Mouse (Mus musculus) intestine, embryonic 16.5 days (tissue): ENCODE results near the gene Bdp1. TPM values are rescaled to one million over a fixed set of nuclear protein-coding genes. Genes with fewer than 3 reads are reported as not detected.

Source experiments
- ATAC-seq: fragments of 200-750 bp; cut with Nextera tagmentation; 2 replicates; pipeline ENCODE4 v1.8.0; 2017; ENCODE audit warnings: moderate TSS enrichment, moderate library complexity
- H3K27ac ChIP-seq: fragments of 300-500 bp; sonication (generic); 2 replicates; pipeline ENCODE4 v1.5.1; 2014; ENCODE audit warnings: mild to moderate bottlenecking, low read length
- H3K27me3 ChIP-seq: fragments of 300-500 bp; sonication (generic); replicated peaks from 2 replicates; pipeline ENCODE4 v1.6.1; 2014; ENCODE audit warnings: low read length, control low read depth, mixed read lengths; ENCODE audit not compliant: control insufficient read depth, insufficient read depth
- H3K36me3 ChIP-seq: fragments of 300-500 bp; sonication (generic); 2 replicates; pipeline ENCODE4 v1.6.1; 2014; ENCODE audit warnings: low read length, control low read depth; ENCODE audit not compliant: control insufficient read depth, insufficient read depth
- H3K4me1 ChIP-seq: fragments of 300-500 bp; sonication (generic); 2 replicates; pipeline ENCODE4 v1.6.1; 2014; ENCODE audit warnings: low read length, control low read depth, mixed read lengths; ENCODE audit not compliant: control insufficient read depth, insufficient read depth
- H3K4me2 ChIP-seq: fragments of 300-500 bp; sonication (generic); 2 replicates; pipeline ENCODE4 v1.6.1; 2014; ENCODE audit warnings: low read depth, low read length, control low read depth
- H3K4me3 ChIP-seq: fragments of 300-500 bp; sonication (generic); 2 replicates; pipeline ENCODE4 v1.5.1; 2014; ENCODE audit warnings: mild to moderate bottlenecking, low read length
- H3K9ac ChIP-seq: fragments of 300-500 bp; sonication (generic); 2 replicates; pipeline ENCODE4 v1.6.1; 2014; ENCODE audit warnings: low read depth, low read length
- H3K9me3 ChIP-seq: fragments of 300-500 bp; sonication (generic); 2 replicates; pipeline ENCODE4 v1.6.1; 2016; ENCODE audit warnings: low read length, control low read depth; ENCODE audit not compliant: control insufficient read depth
- WGBS: fragments of 180-500 bp; shearing (Covaris S2); extraction: QIAGEN DNeasy Blood & Tissue Kit; methylation state at CpG from one replicate; pipeline ENCODE4 v1.1.7; 2014; 5-methylcytosine and 5-hydroxymethylcytosine counted together
- polyA plus RNA-seq: library from polyadenylated mRNA; unstranded; fragments of >200 nt; fragmentation: Nextera tagmentation; extraction: Ambion mirVana; gene quantifications from 2 replicates; pipeline ENCODE4 v1.2.1, GENCODE M21; 2015

Bdp1 gene
- polyA plus RNA-seq, 1 experiment from 2014 or later: 18.4 TPM

DNA sequence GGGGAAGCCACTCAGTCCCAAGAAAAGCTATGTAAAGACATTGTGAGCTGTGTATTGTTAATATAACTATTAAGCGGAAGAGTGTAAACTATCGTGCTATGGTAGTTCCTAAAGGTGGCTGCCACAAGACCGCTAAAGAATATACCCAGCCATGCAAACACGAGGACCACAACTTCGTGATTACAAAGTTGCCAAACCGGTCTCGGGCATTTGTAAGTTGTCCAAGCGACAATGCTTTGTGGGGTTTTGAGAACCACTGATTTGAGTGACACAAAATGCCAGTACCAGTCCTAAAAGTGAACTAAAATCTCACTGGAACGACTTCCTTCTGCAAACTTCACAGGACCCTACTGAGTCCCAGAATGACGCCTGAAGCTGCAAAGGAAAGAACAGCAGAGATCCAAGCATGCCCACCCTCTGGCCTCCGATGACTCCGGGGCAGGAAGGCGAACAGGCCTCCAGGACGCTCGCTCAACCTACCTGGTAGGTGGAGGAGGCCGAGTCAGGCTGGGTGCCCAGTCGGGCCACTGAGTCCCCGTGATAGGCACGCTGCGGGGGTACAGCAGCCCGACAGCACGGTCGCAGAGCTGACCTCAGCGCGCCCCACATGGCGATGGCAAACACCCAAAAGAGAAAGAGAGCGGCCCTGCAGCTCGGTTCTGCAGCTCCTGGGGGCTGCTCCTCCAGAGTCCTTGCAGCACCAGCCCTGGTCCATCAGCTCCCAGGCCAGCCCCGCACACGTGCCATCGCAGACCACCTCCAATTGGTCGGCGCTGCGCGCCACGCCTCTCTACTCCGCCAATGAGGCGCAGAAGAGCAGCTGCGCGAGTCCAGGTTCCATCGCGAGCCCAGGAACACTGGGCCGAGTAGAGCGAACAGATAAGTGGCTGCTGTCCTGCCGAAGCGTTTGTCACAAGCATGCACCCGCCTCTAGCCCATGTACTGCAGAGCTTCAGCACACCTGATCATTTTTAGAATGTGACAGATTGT lies 88.7 kb downstream of the Bdp1 start, which contains the start of gene Mccc2:
Mccc2 (minus strand) TSS at position 734 of the 990 bp plus-strand sequence.
- WGBS: 2% methylated on average over 47 of the region's 47 CpGs
- peak; percentile 100 for ATAC-seq

GRCm38 (mm10) chr13:100005911-100006496 lies 97.9 kb downstream of the Bdp1 start:
- H3K27me3 ChIP-seq: no peaks in the 10 kb centered on the region
- H3K4me3 ChIP-seq: no peak overlapping the region
- H3K27ac ChIP-seq: no peak overlapping the region
- no peak overlapping the region for H3K9ac ChIP-seq
- no peaks in the 10 kb centered on the region for H3K9me3 ChIP-seq
- H3K36me3 ChIP-seq: no peaks in the 10 kb centered on the region
- no peaks in the 10 kb centered on the region for H3K4me1 ChIP-seq
- ATAC-seq: no peak
- H3K4me2 ChIP-seq: no peak overlapping the region
- 83% methylated on average over 12 of the region's 12 CpGs for WGBS

More for the DNA sequence above, 88.7 kb downstream of the Bdp1 start, which contains the start of gene Mccc2:
- Histone ChIP-seq H3K4me2 (peak within 1 kb of the TSS; percentile 88), H3K4me1 (peaks cover 12% of the 10 kb centered on the region; the same call in 1 of the 2 replicates), H3K27ac (peak within 1 kb of the TSS; percentile 61), H3K9me3 (no peaks in the 10 kb centered on the region), H3K9ac (peak within 1 kb of the TSS; percentile 84), H3K36me3 (peaks cover 3% of the 10 kb centered on the region; the same call in 1 of the 2 replicates), H3K4me3 (peak within 1 kb of the TSS; percentile 86), H3K27me3 (no peaks in the 10 kb centered on the region)

DNA sequence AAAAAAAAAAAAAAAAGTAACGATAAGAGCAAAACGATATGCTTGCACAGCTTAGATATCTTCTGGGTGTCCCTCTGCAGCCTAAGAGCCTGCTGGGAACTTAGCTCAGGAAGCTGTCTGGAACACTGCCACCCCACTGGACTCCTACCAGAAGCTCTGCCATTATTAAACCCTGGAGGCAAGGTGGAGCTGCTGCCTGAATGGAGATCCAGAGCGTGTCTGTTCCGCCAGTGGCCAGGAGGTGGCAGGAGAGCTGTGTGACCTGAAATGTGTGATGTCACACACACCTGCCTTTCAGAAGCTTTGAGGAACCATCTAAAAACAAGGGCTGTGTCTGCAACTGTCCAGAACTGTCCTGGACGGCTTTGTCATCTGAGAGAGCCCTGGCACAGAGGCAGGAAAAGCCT lies 102.1 kb downstream of the Bdp1 start:
- peak; percentile 64 for ATAC-seq
- WGBS: 38% methylated on average over 5 of the region's 5 CpGs
- Histone ChIP-seq H3K9me3 (no peaks in the 10 kb centered on the region), H3K9ac (no peak overlapping the region), H3K27me3 (no peaks in the 10 kb centered on the region), H3K36me3 (no peaks in the 10 kb centered on the region), H3K27ac (no peak overlapping the region), H3K4me3 (no peak overlapping the region), H3K4me2 (no peak overlapping the region), H3K4me1 (no peaks in the 10 kb centered on the region)

- Histone ChIP-seq H3K36me3 (no peaks in the 10 kb centered on the region), H3K9ac (no peak overlapping the region), H3K27ac (no peak overlapping the region), H3K4me3 (no peak overlapping the region), H3K4me2 (no peak overlapping the region), H3K4me1 (no peaks in the 10 kb centered on the region), H3K27me3 (no peaks in the 10 kb centered on the region), H3K9me3 (no peaks in the 10 kb centered on the region)
- WGBS: 85% methylated on average over 3 of the region's 3 CpGs
- no peak for ATAC-seq
Measured at GRCm38 (mm10) chr13:99999078-99999477, 104.8 kb downstream of the Bdp1 start.

DNA sequence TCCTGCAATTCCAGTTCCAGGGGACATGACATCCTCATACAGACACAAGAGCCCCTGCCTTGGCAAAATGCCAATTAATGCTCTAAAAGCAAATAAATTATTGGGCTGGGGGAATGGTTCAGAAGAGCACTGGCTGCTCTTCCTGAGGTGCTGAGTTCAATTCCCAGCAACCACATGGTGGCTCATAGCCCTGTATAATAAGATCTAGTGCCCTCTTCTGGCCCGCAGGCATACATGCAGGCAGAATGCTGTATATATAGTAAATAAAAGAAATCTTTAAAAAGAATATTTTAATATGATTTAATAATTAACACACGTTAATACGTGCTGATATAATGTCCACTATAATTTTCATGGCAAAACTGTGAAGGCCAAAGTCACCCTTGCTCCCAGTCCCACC lies 105.8 kb downstream of the Bdp1 start:
- WGBS: 88% methylated on average over 3 of the region's 3 CpGs
- Histone ChIP-seq H3K36me3 (no peaks in the 10 kb centered on the region), H3K9ac (no peak overlapping the region), H3K9me3 (no peaks in the 10 kb centered on the region), H3K4me2 (no peak overlapping the region), H3K4me1 (no peaks in the 10 kb centered on the region), H3K27me3 (no peaks in the 10 kb centered on the region), H3K27ac (no peak overlapping the region), H3K4me3 (no peak overlapping the region)
- no peak for ATAC-seq

DNA sequence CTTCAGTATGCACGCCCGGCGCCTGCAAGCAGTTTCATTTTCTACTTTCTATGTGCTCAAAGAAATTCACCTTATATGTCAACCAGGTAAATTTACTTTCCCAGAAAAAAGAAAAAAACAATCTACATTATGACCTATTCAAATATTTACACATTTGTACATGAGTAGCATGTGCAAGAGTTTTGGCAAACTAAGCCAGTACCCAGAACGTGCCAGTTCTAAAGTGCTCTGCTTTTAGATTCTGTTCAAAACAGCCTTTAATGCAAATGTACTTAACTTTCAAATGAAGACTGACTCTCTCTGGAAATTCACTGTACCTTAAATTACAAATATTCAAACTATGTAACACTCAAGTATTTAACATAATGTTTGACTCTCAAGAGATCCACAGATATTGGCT lies 114.3 kb downstream of the Bdp1 start:
- Histone ChIP-seq H3K9me3 (no peaks in the 10 kb centered on the region), H3K4me3 (no peak overlapping the region), H3K36me3 (peaks cover 3% of the 10 kb centered on the region; the same call in 1 of the 2 replicates), H3K27ac (no peak overlapping the region), H3K27me3 (no peaks in the 10 kb centered on the region), H3K4me2 (no peak overlapping the region), H3K9ac (no peak overlapping the region), H3K4me1 (no peaks in the 10 kb centered on the region)
- ATAC-seq: no peak
- 89% methylated on average over 4 of the region's 4 CpGs for WGBS

DNA sequence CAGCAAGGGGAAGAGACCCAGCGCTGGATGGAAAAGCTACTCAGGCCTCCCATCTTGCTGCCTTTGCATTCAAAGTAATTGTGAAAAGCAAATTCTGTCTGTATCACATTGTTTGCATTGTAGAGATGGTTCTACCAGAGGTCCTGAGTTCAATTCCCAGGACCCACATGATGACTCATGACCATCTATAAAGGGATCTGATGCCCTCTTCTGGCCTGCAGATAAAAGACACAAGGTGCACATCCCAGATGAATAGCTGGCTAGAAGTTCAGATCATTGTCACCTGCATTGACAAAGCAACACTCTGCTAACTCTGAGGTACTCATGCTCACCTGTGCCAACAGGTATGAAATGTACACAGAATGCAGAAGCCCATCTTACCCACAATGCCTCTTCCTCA lies 120.5 kb downstream of the Bdp1 start:
- 94% methylated on average over 1 of the region's 1 CpGs for WGBS
- H3K9me3 ChIP-seq: no peaks in the 10 kb centered on the region

GRCm38 (mm10) chr13:99979406-99979805 lies 124.5 kb downstream of the Bdp1 start:
- ATAC-seq: peak; percentile 69; the same call in 1 of the 2 replicates
- Histone ChIP-seq H3K27ac (no peak overlapping the region), H3K4me3 (no peak overlapping the region), H3K4me1 (no peaks in the 10 kb centered on the region), H3K9ac (no peak overlapping the region), H3K36me3 (no peaks in the 10 kb centered on the region), H3K4me2 (no peak overlapping the region), H3K27me3 (no peaks in the 10 kb centered on the region), H3K9me3 (no peaks in the 10 kb centered on the region)
- 62% methylated on average over 2 of the region's 2 CpGs for WGBS

More for the DNA sequence above, 120.5 kb downstream of the Bdp1 start:
- no peak overlapping the region for H3K27ac ChIP-seq
- H3K4me2 ChIP-seq: no peak overlapping the region
- H3K4me1 ChIP-seq: no peaks in the 10 kb centered on the region
- H3K27me3 ChIP-seq: no peaks in the 10 kb centered on the region
- H3K36me3 ChIP-seq: no peaks in the 10 kb centered on the region
- ATAC-seq: no peak
- H3K9ac ChIP-seq: no peak overlapping the region
- no peak overlapping the region for H3K4me3 ChIP-seq

GRCm38 (mm10) chr13:99970089-99970488 lies 133.8 kb downstream of the Bdp1 start:
- no peaks in the 10 kb centered on the region for H3K36me3 ChIP-seq
- H3K9me3 ChIP-seq: no peaks in the 10 kb centered on the region
- WGBS: 88% methylated on average over 5 of the region's 5 CpGs
- H3K27me3 ChIP-seq: no peaks in the 10 kb centered on the region
- no peak overlapping the region for H3K4me2 ChIP-seq
- no peak overlapping the region for H3K9ac ChIP-seq
- no peak overlapping the region for H3K4me3 ChIP-seq
- H3K27ac ChIP-seq: no peak overlapping the region
- no peak for ATAC-seq
- H3K4me1 ChIP-seq: no peaks in the 10 kb centered on the region
